Mouse (Mus musculus) mouse trophoblast stem cell (cell line): ENCODE measurements around the gene Igsf11.
"Not testable (repeated sequence)": the region's sequence is repeated elsewhere in the genome, so short reads cannot be mapped to it uniquely, and the experiment has no call there.

ENCODE experiments used
- in situ Hi-C, 2 experiments: fragments of 300-500 bp; cut with MseI, MboI; formaldehyde crosslinking; loops; 2 replicates in 1 of 2; 3 replicates in 1 of 2; pipeline ENCODE4 v1.15.1; 2025

The Igsf11 gene

DNA sequence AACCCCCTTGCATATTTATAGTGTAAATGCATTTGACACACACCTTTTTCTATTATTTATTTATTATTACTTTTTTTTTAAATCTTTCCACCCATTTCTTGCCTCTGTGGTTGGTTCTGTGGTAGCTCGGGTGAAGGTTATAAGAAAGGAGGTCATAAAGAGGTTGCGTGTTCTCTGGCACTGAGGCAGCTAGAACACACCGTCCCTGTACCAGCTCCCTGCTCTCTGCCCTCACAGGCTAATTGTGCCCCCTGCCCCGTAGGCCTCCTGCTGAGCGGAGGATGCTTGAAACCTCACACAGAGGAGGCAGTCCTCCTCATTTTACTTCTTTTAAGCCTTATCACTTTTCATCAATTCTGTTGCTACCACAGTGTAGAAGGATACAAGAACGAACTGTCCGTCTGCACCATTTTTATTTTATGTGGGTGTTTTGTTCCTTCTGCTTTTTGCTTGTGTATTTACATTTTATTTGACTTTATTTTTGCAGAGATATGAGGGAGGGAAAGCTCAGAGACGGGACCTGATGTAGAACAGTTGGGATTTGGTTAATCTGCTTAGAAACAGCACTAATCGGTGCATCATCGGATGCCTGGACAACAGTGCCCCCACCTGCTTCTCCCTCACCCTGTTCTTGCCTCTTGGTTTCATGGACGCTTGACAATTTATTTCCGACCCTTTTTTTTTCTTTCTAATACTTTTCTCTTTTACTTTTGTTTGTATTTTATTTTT is 90.2 kb downstream of the Igsf11 start:
- in situ Hi-C loops, result no loop called here

DNA sequence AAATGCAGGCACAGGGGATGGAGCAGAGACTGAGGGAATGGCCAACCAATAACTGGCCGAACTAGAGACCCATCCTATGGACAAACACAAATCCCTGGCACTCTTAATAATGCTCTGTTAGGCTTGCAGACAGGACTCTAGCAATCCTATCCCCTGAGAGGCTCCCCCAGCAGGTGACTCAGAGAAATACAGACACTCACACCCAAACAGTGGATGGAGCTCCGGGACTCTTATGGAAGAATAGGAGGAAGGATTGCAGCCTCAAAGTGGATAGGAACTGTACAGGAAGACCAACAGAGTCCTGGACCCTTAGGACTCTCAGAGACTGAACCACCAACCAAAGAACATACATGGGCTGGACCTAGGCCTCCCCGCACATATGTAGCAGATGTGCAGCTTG is 91.4 kb downstream of the Igsf11 start:
- in situ Hi-C loops, result not testable (repeated sequence)

GRCm38 (mm10) chr16:38985411-38985810 is 92.9 kb downstream of the Igsf11 start:
- in situ Hi-C loops, result no loop called here

GRCm38 (mm10) chr16:38986410-38986809 is 93.9 kb downstream of the Igsf11 start:
- in situ Hi-C loops, result no loop called here

- in situ Hi-C loops, result no loop called here
Observed at GRCm38 (mm10) chr16:38993711-38994110, 101.2 kb downstream of the Igsf11 start.

- in situ Hi-C loops, result no loop called here
Observed at GRCm38 (mm10) chr16:38998496-38999258, 106.2 kb downstream of the Igsf11 start.

DNA sequence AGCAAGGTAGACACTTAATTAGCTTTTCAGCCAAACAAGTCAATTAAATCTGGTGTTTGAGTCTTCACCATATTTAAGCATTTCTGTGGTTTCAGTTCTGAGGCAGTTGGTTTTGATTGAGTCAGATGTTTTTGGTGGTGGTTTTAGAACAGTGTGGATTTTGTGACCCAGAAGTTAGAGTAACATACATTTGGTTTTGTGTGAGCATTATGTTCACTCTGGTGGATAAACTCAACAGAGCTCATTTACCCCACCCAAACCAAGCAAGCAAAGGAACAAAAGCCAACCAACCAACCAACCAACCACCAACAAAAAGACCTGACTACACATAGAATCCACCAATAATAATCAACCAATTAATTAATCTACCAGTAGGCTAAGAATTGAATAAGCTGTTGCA is 106.8 kb downstream of the Igsf11 start:
- in situ Hi-C loops, result no loop called here

GRCm38 (mm10) chr16:39006978-39007377 is 114.5 kb downstream of the Igsf11 start:
- in situ Hi-C loops, result no loop called here

- in situ Hi-C loops, result no loop called here
Observed at GRCm38 (mm10) chr16:39019449-39019848, 127.0 kb downstream of the Igsf11 start.

DNA sequence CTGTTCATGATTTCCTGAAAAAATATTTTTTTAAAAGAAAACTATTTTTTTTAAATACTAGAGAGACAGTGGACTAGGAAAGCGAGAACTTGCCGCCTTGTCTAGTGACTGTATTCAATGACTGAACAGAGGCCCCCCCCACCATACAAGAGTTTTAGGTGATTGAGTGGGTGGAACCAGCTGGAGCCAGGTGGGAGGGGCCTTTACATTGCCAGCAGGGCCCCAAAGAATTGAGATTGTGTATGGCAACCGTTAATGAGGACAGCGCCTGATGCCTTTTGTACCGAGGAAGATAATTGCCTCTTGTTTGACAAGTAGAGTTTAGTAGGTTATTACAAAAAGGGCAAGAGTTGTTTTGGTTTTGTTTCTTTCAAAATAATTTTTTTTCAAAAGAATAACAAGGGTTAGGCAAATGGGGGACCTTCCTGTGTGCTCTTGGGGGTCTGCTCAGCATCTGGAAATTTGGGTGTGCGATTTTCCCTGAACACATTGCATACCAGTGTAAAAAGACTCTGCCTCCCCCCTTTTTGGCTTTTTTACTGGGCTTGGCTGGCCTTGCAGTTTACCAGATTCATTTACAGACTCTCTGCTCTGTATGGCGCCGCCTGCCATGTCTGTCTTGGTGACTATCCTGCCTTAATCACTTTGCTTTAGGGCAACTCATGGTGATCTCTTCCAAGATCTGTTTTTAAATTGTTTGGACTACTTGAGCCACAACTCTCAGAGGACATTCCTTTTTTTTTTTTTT is 133.7 kb downstream of the Igsf11 start:
- in situ Hi-C loops, result no loop called here

GRCm38 (mm10) chr16:39031350-39031749 is 138.9 kb downstream of the Igsf11 start:
- in situ Hi-C loops, result no loop called here

- in situ Hi-C loops, result no loop called here
Observed at GRCm38 (mm10) chr16:39037257-39037656, 144.8 kb downstream of the Igsf11 start.

DNA sequence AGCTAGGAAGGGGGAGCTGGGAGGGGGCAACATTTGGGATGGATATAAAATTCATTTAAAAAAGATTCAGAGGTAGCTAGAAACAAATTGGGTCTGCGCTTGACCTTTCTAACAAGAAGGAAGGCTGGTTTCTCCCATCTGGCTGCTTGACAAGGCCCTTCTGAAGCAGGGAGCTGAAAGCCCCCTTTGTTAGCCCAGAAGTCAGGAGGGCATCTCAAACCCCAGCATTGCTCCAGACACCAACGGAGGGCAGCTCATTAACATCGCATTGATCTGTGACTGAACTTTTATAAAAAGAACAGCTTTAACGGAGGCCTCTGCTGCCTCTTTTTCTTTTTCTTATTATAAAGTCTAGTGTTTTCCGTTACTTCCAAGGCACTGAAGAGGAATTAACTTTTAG is 151.9 kb downstream of the Igsf11 start:
- in situ Hi-C loops, result no loop called here

GRCm38 (mm10) chr16:39048889-39049288 is 156.4 kb downstream of the Igsf11 start:
- in situ Hi-C loops, result loop anchor here in 1 of 2 experiments (5.0 kb wide), 1 partner anchor 192 kb away; no protein-coding TSS in a partner anchor

DNA sequence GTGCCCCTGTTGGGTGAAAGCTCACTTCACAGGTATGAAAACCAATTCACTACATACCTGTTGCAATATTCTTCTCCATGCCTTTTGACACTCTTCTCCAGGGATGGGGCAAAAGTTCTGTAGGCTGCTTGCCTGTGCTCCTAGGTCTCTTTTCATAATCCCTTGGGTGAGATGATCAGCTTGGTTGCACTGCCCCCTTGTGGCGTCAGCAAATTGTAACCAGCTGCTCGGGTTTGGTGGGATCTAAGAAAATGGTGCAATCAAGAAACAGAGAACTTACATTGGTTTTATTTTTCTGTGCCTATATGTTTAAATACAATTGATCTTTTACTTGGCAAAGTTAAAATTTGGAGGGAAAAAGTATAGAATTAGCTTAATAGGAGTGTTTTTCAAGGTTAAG is 160.5 kb downstream of the Igsf11 start:
- in situ Hi-C loops, result loop anchor here in 1 of 2 experiments (5.0 to 25.0 kb wide), 2 partner anchors 196 to 416 kb away; no protein-coding TSS in a partner anchor

- in situ Hi-C loops, result loop anchor here in 1 of 2 experiments (5.0 to 25.0 kb wide), 2 partner anchors 196 to 416 kb away; no protein-coding TSS in a partner anchor
Observed at GRCm38 (mm10) chr16:39053779-39054178, 161.3 kb downstream of the Igsf11 start.

GRCm38 (mm10) chr16:39056061-39056460 is 163.6 kb downstream of the Igsf11 start:
- in situ Hi-C loops, result loop anchor here in 1 of 2 experiments (25.0 kb wide), 1 partner anchor 419 kb away; no protein-coding TSS in a partner anchor

DNA sequence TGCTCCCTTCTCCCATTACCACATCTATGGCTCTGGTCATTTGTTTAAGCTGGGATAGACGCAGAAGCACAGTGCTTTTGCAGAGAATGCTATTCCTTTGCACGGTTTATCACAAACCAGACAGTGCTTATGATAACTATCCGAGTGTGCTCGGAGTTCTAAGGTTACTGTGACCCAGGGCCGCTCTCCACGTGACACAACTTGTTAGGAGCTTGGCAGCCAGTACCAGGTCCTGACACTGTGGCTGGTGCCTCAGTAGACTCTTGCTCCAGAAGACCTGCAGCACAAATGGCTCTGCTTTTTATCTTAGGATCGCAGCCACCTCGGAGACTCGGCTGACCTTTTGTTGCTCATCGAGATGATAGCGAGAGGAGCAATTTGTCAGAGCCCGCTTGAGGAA is 164.5 kb downstream of the Igsf11 start:
- in situ Hi-C loops, result loop anchor here in 1 of 2 experiments (25.0 kb wide), 1 partner anchor 420 kb away; no protein-coding TSS in a partner anchor

- in situ Hi-C loops, result loop anchor here in 1 of 2 experiments (25.0 kb wide), 1 partner anchor 422 kb away; no protein-coding TSS in a partner anchor
Observed at GRCm38 (mm10) chr16:39058869-39059268, 166.4 kb downstream of the Igsf11 start.

DNA sequence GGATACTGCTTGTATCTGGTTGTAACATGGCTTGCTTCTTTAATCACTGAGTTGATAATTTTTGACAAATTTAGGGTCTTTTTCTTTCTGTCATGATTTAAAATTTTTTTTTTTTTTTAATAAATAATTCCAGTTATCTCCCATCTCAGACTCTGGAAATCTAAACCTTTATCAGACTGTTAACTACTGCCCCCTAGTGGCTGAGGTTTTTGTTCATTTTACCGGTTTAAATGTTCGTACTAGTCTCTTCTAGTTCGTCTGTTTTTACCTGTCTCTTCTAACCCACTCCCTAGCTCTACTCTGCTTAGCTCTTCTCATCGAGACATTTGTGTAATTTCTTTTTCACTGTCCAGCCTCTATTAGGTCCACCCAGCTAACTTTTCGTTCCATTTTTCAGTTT is 170.1 kb downstream of the Igsf11 start:
- in situ Hi-C loops, result loop anchor here in 1 of 2 experiments (25.0 kb wide), 1 partner anchor 425 kb away; no protein-coding TSS in a partner anchor

DNA sequence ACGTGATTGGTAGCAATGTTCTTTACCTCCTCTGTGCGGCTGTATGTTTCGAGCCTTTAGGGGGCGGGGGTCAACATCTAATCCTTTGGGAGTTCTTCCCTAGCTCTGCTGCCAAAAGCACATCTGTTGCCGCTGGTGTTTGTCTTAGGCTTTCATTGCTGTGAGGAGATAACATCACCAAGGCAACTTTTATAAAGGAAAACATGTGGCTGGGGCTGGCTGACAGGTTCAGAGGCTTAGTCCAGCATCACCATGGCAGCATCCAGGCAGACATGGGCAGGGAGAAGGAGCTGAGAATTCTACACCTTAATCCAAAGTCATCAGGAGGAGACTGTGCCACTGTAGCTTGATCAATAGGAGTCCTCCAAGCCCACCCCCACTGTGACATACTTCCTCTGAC is 173.1 kb downstream of the Igsf11 start:
- in situ Hi-C loops, result loop anchor here in 1 of 2 experiments (25.0 kb wide), 1 partner anchor 428 kb away; no protein-coding TSS in a partner anchor
